8 mouse cellular contexts compared by ENCODE assay signal in the genomic region with DNA sequence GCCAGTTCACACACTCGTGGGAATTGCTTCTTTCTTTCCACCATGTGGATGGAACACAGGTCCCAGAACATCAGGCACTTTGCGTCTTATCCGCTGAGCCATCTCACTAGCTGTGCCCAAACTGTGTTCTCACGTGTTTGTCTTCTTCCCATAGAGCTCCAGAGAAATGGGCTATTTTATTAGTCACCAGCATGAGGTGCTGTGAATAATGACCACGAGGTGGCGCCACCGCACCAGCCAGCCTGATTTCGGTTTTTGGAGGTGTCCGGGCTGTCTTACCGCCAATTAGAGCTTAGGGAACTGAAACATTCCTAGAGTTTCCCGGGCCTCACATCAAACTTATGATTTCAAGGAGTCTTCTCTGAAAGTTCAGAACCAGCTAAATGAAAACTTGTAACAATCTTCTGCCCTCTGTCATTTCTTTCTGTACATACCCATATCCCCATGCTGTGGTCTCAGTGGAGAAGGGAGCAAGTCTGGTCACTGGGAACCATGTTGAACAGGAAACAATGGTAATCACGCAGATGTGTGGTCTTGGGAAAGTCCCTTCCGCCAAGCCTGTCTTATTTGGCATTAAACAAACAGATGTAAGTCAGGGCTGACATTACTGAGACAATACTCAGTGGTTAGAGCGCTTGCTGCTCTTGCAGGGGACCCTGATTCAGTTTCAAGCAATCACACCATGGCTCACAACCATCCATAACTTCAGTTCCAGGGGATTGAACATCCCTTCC. TPM values are rescaled to one million over a fixed set of nuclear protein-coding genes. Genes with fewer than 3 reads are reported as not detected.
A peak's percentile ranks its signal among the peaks of the same experiment; 100 is the strongest.
DNase-seq lines count a peak whose midpoint lies in the region; ATAC-seq and TF ChIP-seq lines count a peak whose summit lies in the region.

No protein-coding gene starts in this region.

- no peak for ATAC-seq in intestine, embryonic 14.5 days (replicated peaks; ENCODE audit: low FRiP score, low TSS enrichment, low read depth)
- no peak for ATAC-seq in intestine, embryonic 15.5 days
- ATAC-seq in erythroid progenitor cell, adult 5-6 weeks (replicated peaks; ENCODE audit: low FRiP score, poor library complexity, severe bottlenecking), result peak; percentile 62; the same call in 1 of the 2 replicates
- ATAC-seq in midbrain, postnatal 0 days (ENCODE audit: low FRiP score), result no peak

- H3K4me1 ChIP-seq in intestine, embryonic 14.5 days (replicated peaks; ENCODE audit: control insufficient read depth, insufficient read depth, low read length), result no peaks in the 10 kb centered on the region
- no peaks in the 10 kb centered on the region for H3K4me1 ChIP-seq in intestine, embryonic 15.5 days (replicated peaks)
- no peaks in the 10 kb centered on the region for H3K4me1 ChIP-seq in midbrain, postnatal 0 days (ENCODE audit: insufficient read depth, low read length)

- H3K27ac ChIP-seq in intestine, embryonic 14.5 days (ENCODE audit: low read depth), result no peak overlapping the region
- H3K27ac ChIP-seq in intestine, embryonic 15.5 days, result no peak overlapping the region
- no peak overlapping the region for H3K27ac ChIP-seq in midbrain, postnatal 0 days (ENCODE audit: low read depth, low read length)

- no peak overlapping the region for H3K4me2 ChIP-seq in intestine, embryonic 14.5 days (ENCODE audit: low read length)
- no peak overlapping the region for H3K4me2 ChIP-seq in intestine, embryonic 15.5 days (replicated peaks)
- no peak overlapping the region for H3K4me2 ChIP-seq in midbrain, postnatal 0 days (ENCODE audit: low read depth, low read length, poor library complexity, severe bottlenecking)

- TF ChIP-seq CTCF in midbrain, postnatal 0 days (IDR thresholded peaks at IDR 0.05), result peak; percentile 82

- no peak overlapping the region for H3K4me3 ChIP-seq in intestine, embryonic 14.5 days (ENCODE audit: low read depth, low read length)
- no peak overlapping the region for H3K4me3 ChIP-seq in intestine, embryonic 15.5 days (replicated peaks)
- no peak overlapping the region for H3K4me3 ChIP-seq in midbrain, postnatal 0 days (ENCODE audit: low read depth, low read length)

- H3K27me3 ChIP-seq in intestine, embryonic 14.5 days (replicated peaks; ENCODE audit: control insufficient read depth, insufficient read depth, low read length), result no peaks in the 10 kb centered on the region
- no peaks in the 10 kb centered on the region for H3K27me3 ChIP-seq in intestine, embryonic 15.5 days (replicated peaks)
- H3K27me3 ChIP-seq in midbrain, postnatal 0 days (ENCODE audit: insufficient read depth, low read length), result no peaks in the 10 kb centered on the region

- 30% methylated on average over 14 of the region's 14 CpGs for WGBS in intestine, embryonic 14.5 days
- 34% methylated on average over 14 of the region's 14 CpGs for WGBS in intestine, embryonic 15.5 days
- WGBS in midbrain, postnatal 0 days, result 28% methylated on average over 14 of the region's 14 CpGs

- no peaks in the 10 kb centered on the region for H3K36me3 ChIP-seq in intestine, embryonic 14.5 days (ENCODE audit: control insufficient read depth, insufficient read depth, low read length)
- H3K36me3 ChIP-seq in intestine, embryonic 15.5 days, result no peaks in the 10 kb centered on the region
- H3K36me3 ChIP-seq in midbrain, postnatal 0 days (ENCODE audit: insufficient read depth, low read length), result no peaks in the 10 kb centered on the region

- DNase-seq in intestine, embryonic 14.5 days (ENCODE audit: low spot score), result peak; percentile 84
- DNase-seq in CD8-positive naive resting alpha-beta T cell, adult 2 months (ENCODE audit: low read depth in 2 of 2, low spot score in 2 of 2), result peak; percentile 40 to 47
- peak; percentile 65 for DNase-seq in adrenal gland, postnatal 10 days
- peak; percentile 47 for DNase-seq in layer of hippocampus, adult 9-11 months
- DNase-seq in midbrain, postnatal 0 days (ENCODE audit: low spot score), result peak; percentile 58
- DNase-seq in yolk sac, embryonic 10.5 days (ENCODE audit: low spot score), result no peak

- H3K9me3 ChIP-seq in intestine, embryonic 14.5 days (ENCODE audit: control insufficient read depth, low read length), result no peaks in the 10 kb centered on the region
- H3K9me3 ChIP-seq in intestine, embryonic 15.5 days, result no peaks in the 10 kb centered on the region
- no peaks in the 10 kb centered on the region for H3K9me3 ChIP-seq in midbrain, postnatal 0 days (ENCODE audit: low read length)

- no peak overlapping the region for H3K9ac ChIP-seq in intestine, embryonic 14.5 days (ENCODE audit: low read length)
- no peak overlapping the region for H3K9ac ChIP-seq in intestine, embryonic 15.5 days
- H3K9ac ChIP-seq in midbrain, postnatal 0 days (replicated peaks; ENCODE audit: low read length, poor library complexity, severe bottlenecking), result no peak overlapping the region

RNA-seq across cellular contexts. Expression of a gene that starts 10.4 kb away (rescaled TPM):
- 7.7 and 8.6 TPM in 2 replicates for polyA plus RNA-seq in intestine, embryonic 14.5 days (2014; fragmentation: Nextera tagmentation; extraction: Ambion mirVana)
- polyA plus RNA-seq in intestine, embryonic 15.5 days (2015; fragmentation: Nextera tagmentation; extraction: Ambion mirVana), result 11.1 and 12.0 TPM in 2 replicates
- total RNA-seq in adrenal gland, postnatal 10 days (2021), result 1 to 10 TPM; 1.3 to 2.3 TPM
- not detected in 2 replicates for total RNA-seq in erythroid progenitor cell, adult 5-6 weeks (2015; ENCODE audit: low replicate concordance)
- total RNA-seq in erythroid progenitor cell, adult 5-6 weeks (2017; ENCODE audit: low replicate concordance), result not detected in 2 replicates
- 38.4 and 68.5 TPM in 2 replicates for total RNA-seq in midbrain, postnatal 0 days (2014; rRNA removed)
- polyA plus RNA-seq in midbrain, postnatal 0 days (2015; fragmentation: Nextera tagmentation; extraction: Ambion mirVana), result 18.2 and 19.7 TPM in 2 replicates

RNA-seq across cellular contexts. Expression of a gene that starts 11.8 kb away (rescaled TPM):
- 14.7 and 17.2 TPM in 2 replicates for polyA plus RNA-seq in intestine, embryonic 14.5 days (2014; fragmentation: Nextera tagmentation; extraction: Ambion mirVana)
- 15.1 and 16.1 TPM in 2 replicates for polyA plus RNA-seq in intestine, embryonic 15.5 days (2015; fragmentation: Nextera tagmentation; extraction: Ambion mirVana)
- total RNA-seq in adrenal gland, postnatal 10 days (2021), result 10 to 100 TPM; 34.1 to 34.4 TPM
- total RNA-seq in erythroid progenitor cell, adult 5-6 weeks (2015; ENCODE audit: low replicate concordance), result 44.0 and 57.3 TPM in 2 replicates
- total RNA-seq in erythroid progenitor cell, adult 5-6 weeks (2017; ENCODE audit: low replicate concordance), result 28.8 and 31.5 TPM in 2 replicates
- total RNA-seq in midbrain, postnatal 0 days (2014; rRNA removed), result 91.6 and 98.7 TPM in 2 replicates
- 42.7 and 45.5 TPM in 2 replicates for polyA plus RNA-seq in midbrain, postnatal 0 days (2015; fragmentation: Nextera tagmentation; extraction: Ambion mirVana)

Comparison
In these comparisons a context has a peak if more than half of its experiments do, and no peak if none do; other contexts are left out.
1. RNA of a gene that starts 10.4 kb away (total RNA-seq): 38.4 to 68.5 TPM in midbrain, postnatal 0 days; 1.3 to 2.3 TPM in adrenal gland, postnatal 10 days and not detected in erythroid progenitor cell, adult 5-6 weeks; every median in the first group is over 10 times any median in the second.